Mouse (Mus musculus): Measurements from ENCODE around the gene Cstad. TPM values are rescaled to one million over a fixed set of nuclear protein-coding genes. Genes with fewer than 3 reads are reported as not detected.
A peak's percentile ranks its signal among the peaks of the same experiment; 100 is the strongest.

Gene Cstad
- polyA plus RNA-seq, 1 experiment from 2014 or later: not detected

GRCm38 (mm10) chr2:30589781-30590180 is 5.1 kb upstream of the Cstad start:
- WGBS (ENCODE audit: insufficient replicate concordance): 62% methylated on average over 4 of the region's 4 CpGs
- Histone ChIP-seq H3K27ac (ENCODE audit: low read length) (no peak overlapping the region), H3K36me3 (ENCODE audit: control insufficient read depth, insufficient read depth) (no peaks in the 10 kb centered on the region), H3K4me1 (ENCODE audit: control insufficient read depth, low read depth, low read length) (peaks cover 12% of the 10 kb centered on the region), H3K4me2 (ENCODE audit: low read depth, low read length) (no peak overlapping the region), H3K9me3 (replicated peaks; ENCODE audit: control insufficient read depth, low read length) (no peaks in the 10 kb centered on the region), H3K27me3 (ENCODE audit: control insufficient read depth, insufficient read depth, low read depth, low read length) (no peaks in the 10 kb centered on the region), H3K4me3 (ENCODE audit: low read depth, low read length) (no peak overlapping the region), H3K9ac (ENCODE audit: low read depth, low read length) (no peak overlapping the region)
- no peak for ATAC-seq (ENCODE audit: low read depth)

DNA sequence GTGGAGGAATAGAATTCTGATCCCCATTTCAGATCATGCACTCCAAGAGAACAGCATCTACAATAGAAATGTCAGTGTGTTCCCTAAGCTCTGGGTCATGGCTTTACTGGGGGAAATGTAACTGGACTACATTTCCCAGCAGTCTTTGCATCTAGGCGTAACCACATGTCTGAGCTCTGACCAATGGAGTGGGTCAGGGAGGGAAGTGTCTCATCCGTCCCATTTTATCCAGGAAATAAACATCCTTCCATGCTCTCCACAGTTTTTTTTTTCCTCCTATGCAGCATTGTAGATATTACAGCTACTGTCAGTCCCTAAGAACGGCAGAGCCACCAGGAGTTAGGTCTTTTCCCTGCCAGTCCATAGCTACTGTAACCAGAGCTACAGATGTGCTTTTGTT is 3.9 kb upstream of the Cstad start:
- Histone ChIP-seq H3K9ac (ENCODE audit: low read depth, low read length) (no peak overlapping the region), H3K27me3 (ENCODE audit: control insufficient read depth, insufficient read depth, low read depth, low read length) (no peaks in the 10 kb centered on the region), H3K4me1 (ENCODE audit: control insufficient read depth, low read depth, low read length) (peaks cover 12% of the 10 kb centered on the region), H3K27ac (ENCODE audit: low read length) (no peak overlapping the region), H3K36me3 (ENCODE audit: control insufficient read depth, insufficient read depth) (no peaks in the 10 kb centered on the region), H3K9me3 (replicated peaks; ENCODE audit: control insufficient read depth, low read length) (no peaks in the 10 kb centered on the region), H3K4me3 (ENCODE audit: low read depth, low read length) (no peak overlapping the region), H3K4me2 (ENCODE audit: low read depth, low read length) (peak overlapping the region; percentile 22)
- WGBS (ENCODE audit: insufficient replicate concordance): 6% methylated on average over 3 of the region's 3 CpGs
- peak; percentile 66 for ATAC-seq (ENCODE audit: low read depth)

DNA sequence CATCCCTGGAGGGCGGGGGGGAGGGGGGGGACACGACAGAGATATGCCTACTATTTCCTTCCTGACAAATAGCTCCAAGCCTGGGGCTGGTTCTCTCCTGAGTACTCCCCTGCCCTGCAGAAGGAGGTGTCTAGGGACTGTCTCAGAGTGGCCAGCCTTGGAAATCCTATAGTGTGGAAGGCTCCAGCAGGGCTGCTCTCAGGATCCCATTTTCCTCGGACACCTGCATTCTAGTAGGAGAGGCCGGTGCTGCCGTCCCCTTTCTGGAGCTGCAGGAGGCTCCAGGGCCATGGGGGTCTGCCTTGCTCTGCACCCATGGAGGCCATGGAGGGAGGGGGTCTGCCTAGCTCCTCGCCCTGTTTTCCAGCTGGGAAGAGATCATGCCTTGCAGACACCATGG is 2.4 kb upstream of the Cstad start:
- no peak for ATAC-seq (ENCODE audit: low read depth)
- WGBS (ENCODE audit: insufficient replicate concordance): 52% methylated on average over 6 of the region's 6 CpGs
- Histone ChIP-seq H3K36me3 (ENCODE audit: control insufficient read depth, insufficient read depth) (no peaks in the 10 kb centered on the region), H3K4me2 (ENCODE audit: low read depth, low read length) (no peak overlapping the region), H3K9me3 (replicated peaks; ENCODE audit: control insufficient read depth, low read length) (no peaks in the 10 kb centered on the region), H3K9ac (ENCODE audit: low read depth, low read length) (no peak overlapping the region), H3K27me3 (ENCODE audit: control insufficient read depth, insufficient read depth, low read depth, low read length) (no peaks in the 10 kb centered on the region), H3K4me3 (ENCODE audit: low read depth, low read length) (no peak overlapping the region), H3K27ac (ENCODE audit: low read length) (no peak overlapping the region), H3K4me1 (ENCODE audit: control insufficient read depth, low read depth, low read length) (peaks cover 12% of the 10 kb centered on the region)

- 63% methylated on average over 6 of the region's 6 CpGs for WGBS (ENCODE audit: insufficient replicate concordance)
- H3K36me3 ChIP-seq (ENCODE audit: control insufficient read depth, insufficient read depth): no peaks in the 10 kb centered on the region
- no peak overlapping the region for H3K27ac ChIP-seq (ENCODE audit: low read length)
- H3K4me2 ChIP-seq (ENCODE audit: low read depth, low read length): no peak overlapping the region
- no peak overlapping the region for H3K9ac ChIP-seq (ENCODE audit: low read depth, low read length)
- no peak overlapping the region for H3K4me3 ChIP-seq (ENCODE audit: low read depth, low read length)
- no peak for ATAC-seq (ENCODE audit: low read depth)
- H3K9me3 ChIP-seq (replicated peaks; ENCODE audit: control insufficient read depth, low read length): no peaks in the 10 kb centered on the region
- H3K27me3 ChIP-seq (ENCODE audit: control insufficient read depth, insufficient read depth, low read depth, low read length): no peaks in the 10 kb centered on the region
- H3K4me1 ChIP-seq (ENCODE audit: control insufficient read depth, low read depth, low read length): peaks cover 12% of the 10 kb centered on the region
These were observed 1.9 kb upstream of the Cstad start for GRCm38 (mm10) chr2:30592951-30593350.

GRCm38 (mm10) chr2:30593636-30594310 is 1.1 kb upstream of the Cstad start:
- H3K27me3 ChIP-seq (ENCODE audit: control insufficient read depth, insufficient read depth, low read depth, low read length): no peaks in the 10 kb centered on the region
- H3K4me1 ChIP-seq (ENCODE audit: control insufficient read depth, low read depth, low read length): peaks cover 12% of the 10 kb centered on the region
- no peak overlapping the region; the same call in 1 of the 2 replicates for H3K9ac ChIP-seq (ENCODE audit: low read depth, low read length)
- H3K27ac ChIP-seq (ENCODE audit: low read length): peak overlapping the region; percentile 75
- 68% methylated on average over 13 of the region's 13 CpGs for WGBS (ENCODE audit: insufficient replicate concordance)
- ATAC-seq (ENCODE audit: low read depth): no peak
- H3K36me3 ChIP-seq (ENCODE audit: control insufficient read depth, insufficient read depth): no peaks in the 10 kb centered on the region
- H3K4me2 ChIP-seq (ENCODE audit: low read depth, low read length): no peak overlapping the region
- no peak overlapping the region for H3K4me3 ChIP-seq (ENCODE audit: low read depth, low read length)
- no peaks in the 10 kb centered on the region for H3K9me3 ChIP-seq (replicated peaks; ENCODE audit: control insufficient read depth, low read length)

- no peaks in the 10 kb centered on the region for H3K36me3 ChIP-seq (ENCODE audit: control insufficient read depth, insufficient read depth)
- no peaks in the 10 kb centered on the region for H3K9me3 ChIP-seq (replicated peaks; ENCODE audit: control insufficient read depth, low read length)
- H3K27me3 ChIP-seq (ENCODE audit: control insufficient read depth, insufficient read depth, low read depth, low read length): no peaks in the 10 kb centered on the region; the same call in 1 of the 2 replicates
- H3K27ac ChIP-seq (ENCODE audit: low read length): no peak overlapping the region
- no peak for ATAC-seq (ENCODE audit: low read depth)
- WGBS (ENCODE audit: insufficient replicate concordance): 47% methylated on average over 4 of the region's 4 CpGs
- no peak overlapping the region for H3K9ac ChIP-seq (ENCODE audit: low read depth, low read length)
- no peak overlapping the region for H3K4me2 ChIP-seq (ENCODE audit: low read depth, low read length)
- H3K4me3 ChIP-seq (ENCODE audit: low read depth, low read length): no peak overlapping the region
- peaks cover 15% of the 10 kb centered on the region for H3K4me1 ChIP-seq (ENCODE audit: control insufficient read depth, low read depth, low read length)
These were observed 956 bp downstream of the Cstad start for GRCm38 (mm10) chr2:30595796-30596195.

GRCm38 (mm10) chr2:30599621-30600020 is 4.8 kb downstream of the Cstad start:
- Histone ChIP-seq H3K4me2 (ENCODE audit: low read depth, low read length) (no peak overlapping the region), H3K36me3 (ENCODE audit: control insufficient read depth, insufficient read depth) (no peaks in the 10 kb centered on the region), H3K9ac (ENCODE audit: low read depth, low read length) (no peak overlapping the region), H3K27ac (ENCODE audit: low read length) (no peak overlapping the region), H3K27me3 (ENCODE audit: control insufficient read depth, insufficient read depth, low read depth, low read length) (peaks cover 3% of the 10 kb centered on the region), H3K4me3 (ENCODE audit: low read depth, low read length) (no peak overlapping the region), H3K9me3 (replicated peaks; ENCODE audit: control insufficient read depth, low read length) (no peaks in the 10 kb centered on the region), H3K4me1 (ENCODE audit: control insufficient read depth, low read depth, low read length) (peaks cover 13% of the 10 kb centered on the region)
- no peak for ATAC-seq (ENCODE audit: low read depth)
- 30% methylated on average over 3 of the region's 3 CpGs for WGBS (ENCODE audit: insufficient replicate concordance)

DNA sequence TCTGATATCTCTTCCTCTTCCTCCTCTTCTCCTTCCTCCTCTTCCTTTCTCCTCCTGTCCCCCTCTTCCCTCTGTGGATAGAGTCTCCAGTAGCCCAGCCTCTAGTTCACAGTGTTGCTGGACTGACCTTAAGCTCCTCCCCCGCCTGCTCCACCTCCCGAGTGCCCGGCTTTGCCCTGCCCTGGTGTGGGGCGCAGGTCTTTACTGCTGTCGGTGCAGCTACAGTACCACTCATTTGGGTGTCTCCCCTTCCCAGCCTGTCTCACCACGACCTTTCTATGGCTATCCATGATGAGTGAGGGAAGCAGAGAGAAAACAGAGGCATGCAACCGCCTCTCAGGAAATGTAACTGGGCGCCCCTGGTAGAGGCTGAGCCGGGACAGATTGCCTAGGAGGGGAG is 5.5 kb downstream of the Cstad start:
- Histone ChIP-seq H3K4me1 (ENCODE audit: control insufficient read depth, low read depth, low read length) (peaks cover 19% of the 10 kb centered on the region), H3K27ac (ENCODE audit: low read length) (no peak overlapping the region), H3K9me3 (replicated peaks; ENCODE audit: control insufficient read depth, low read length) (no peaks in the 10 kb centered on the region), H3K9ac (ENCODE audit: low read depth, low read length) (0 out of 2 replicates have a peak overlapping the region, but pooled peaks have one; percentile 31), H3K27me3 (ENCODE audit: control insufficient read depth, insufficient read depth, low read depth, low read length) (peaks cover 8% of the 10 kb centered on the region), H3K36me3 (ENCODE audit: control insufficient read depth, insufficient read depth) (no peaks in the 10 kb centered on the region), H3K4me3 (ENCODE audit: low read depth, low read length) (peak overlapping the region; percentile 21; the same call in 1 of the 2 replicates), H3K4me2 (ENCODE audit: low read depth, low read length) (peak overlapping the region; percentile 52)
- WGBS (ENCODE audit: insufficient replicate concordance): 3% methylated on average over 9 of the region's 9 CpGs
- ATAC-seq (ENCODE audit: low read depth): no peak

GRCm38 (mm10) chr2:30600965-30601841 is 6.4 kb downstream of the Cstad start:
- peaks cover 20% of the 10 kb centered on the region for H3K4me1 ChIP-seq (ENCODE audit: control insufficient read depth, low read depth, low read length)
- peak overlapping the region; percentile 52 for H3K4me2 ChIP-seq (ENCODE audit: low read depth, low read length)
- H3K9ac ChIP-seq (ENCODE audit: low read depth, low read length): no peak overlapping the region; the same call in 1 of the 2 replicates
- no peaks in the 10 kb centered on the region for H3K9me3 ChIP-seq (replicated peaks; ENCODE audit: control insufficient read depth, low read length)
- 0 out of 2 replicates have a peak, but pooled peaks have one; percentile 17 for ATAC-seq (ENCODE audit: low read depth)
- no peaks in the 10 kb centered on the region for H3K36me3 ChIP-seq (ENCODE audit: control insufficient read depth, insufficient read depth)
- H3K27ac ChIP-seq (ENCODE audit: low read length): no peak overlapping the region
- H3K4me3 ChIP-seq (ENCODE audit: low read depth, low read length): no peak overlapping the region
- WGBS (ENCODE audit: insufficient replicate concordance): 18% methylated on average over 19 of the region's 20 CpGs
- H3K27me3 ChIP-seq (ENCODE audit: control insufficient read depth, insufficient read depth, low read depth, low read length): peaks cover 17% of the 10 kb centered on the region

Measured in liver, embryonic 16.5 days (tissue).